Mouse (Mus musculus) lung, embryonic 15.5 days (tissue): ENCODE data around the gene Vmn2r31. TPM values are rescaled to one million over a fixed set of nuclear protein-coding genes. Genes with fewer than 3 reads are reported as not detected.
"Not testable (repeated sequence)": the region's sequence is repeated elsewhere in the genome, so short reads cannot be mapped to it uniquely, and the experiment has no call there.

Experiments used
- ATAC-seq: fragments of 200-750 bp; cut with Nextera tagmentation; 2 replicates; pipeline ENCODE4 v1.8.0; 2017; ENCODE audit warnings: moderate number of reproducible peaks, borderline replicate concordance; ENCODE audit not compliant: low FRiP score, low TSS enrichment; ENCODE audit errors: extremely low read depth
- H3K27ac ChIP-seq: fragments of 300-500 bp; sonication (generic); 2 replicates; pipeline ENCODE4 v1.5.1; 2015; ENCODE audit warnings: moderate library complexity, mild to moderate bottlenecking, inconsistent platforms
- H3K27me3 ChIP-seq: fragments of 300-500 bp; sonication (generic); 2 replicates; pipeline ENCODE4 v1.6.1; 2015; ENCODE audit warnings: inconsistent platforms
- H3K36me3 ChIP-seq: fragments of 300-500 bp; sonication (generic); 2 replicates; pipeline ENCODE4 v1.6.1; 2015; ENCODE audit warnings: inconsistent platforms
- H3K4me1 ChIP-seq: fragments of 300-500 bp; sonication (generic); 2 replicates; pipeline ENCODE4 v1.6.1; 2015; ENCODE audit warnings: inconsistent platforms
- H3K4me2 ChIP-seq: fragments of 300-500 bp; sonication (generic); 2 replicates; pipeline ENCODE4 v1.6.1; 2015; ENCODE audit warnings: inconsistent platforms, mild to moderate bottlenecking, moderate library complexity
- H3K4me3 ChIP-seq: fragments of 300-500 bp; sonication (generic); 2 replicates; pipeline ENCODE4 v1.5.1; 2015; ENCODE audit warnings: mild to moderate bottlenecking, inconsistent platforms
- H3K9ac ChIP-seq: fragments of 300-500 bp; sonication (generic); 2 replicates; pipeline ENCODE4 v1.6.1; 2015; ENCODE audit warnings: inconsistent platforms
- H3K9me3 ChIP-seq: fragments of 300-500 bp; sonication (generic); 2 replicates; pipeline ENCODE4 v1.6.1; 2016; ENCODE audit warnings: inconsistent platforms
- WGBS: fragments of 180-500 bp; shearing (Covaris S2); methylation state at CpG from one replicate; pipeline ENCODE4 v1.1.7; 2015; 5-methylcytosine and 5-hydroxymethylcytosine counted together
- polyA plus RNA-seq: library from polyadenylated mRNA; unstranded; fragments of >200 nt; fragmentation: Nextera tagmentation; extraction: Ambion mirVana; gene quantifications from 2 replicates; pipeline ENCODE4 v1.2.1, GENCODE M21; 2015

Vmn2r31 gene
- polyA plus RNA-seq, result not detected in 2 replicates

DNA sequence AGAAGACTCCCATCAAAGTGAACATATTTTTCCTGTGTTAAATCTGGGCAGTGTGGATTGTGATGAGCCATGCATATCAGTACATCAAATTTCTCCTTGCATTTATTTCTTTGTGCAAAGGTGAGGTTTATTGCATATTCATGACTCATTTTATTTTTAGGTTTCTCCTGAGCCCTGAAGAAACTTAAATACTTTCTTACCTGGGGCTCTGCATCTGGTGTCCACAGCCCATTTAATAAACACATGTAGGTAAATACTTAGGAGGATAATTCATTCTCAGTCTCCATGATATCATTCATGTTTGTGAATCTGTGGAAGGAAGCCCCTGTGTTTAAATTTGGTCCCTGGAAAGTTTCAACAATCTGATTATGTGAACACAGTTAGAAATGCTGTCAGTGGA lies at the start of gene Vmn2r31:
TSS of gene Vmn2r31 (minus strand) at position 101 of the 400 bp plus-strand sequence.
- H3K4me1 ChIP-seq, H3K36me3 ChIP-seq, ATAC-seq, H3K9me3 ChIP-seq, H3K4me3 ChIP-seq, H3K27ac ChIP-seq, H3K4me2 ChIP-seq, H3K9ac ChIP-seq, H3K27me3 ChIP-seq: not testable (repeated sequence)

GRCm38 (mm10) chr7:7374431-7374830 lies 25.1 kb downstream of the Vmn2r31 start, which contains the start of gene Gm45783:
Gm45783 (minus strand) TSS chr7:7374573.
- H3K36me3 ChIP-seq, H3K27ac ChIP-seq, H3K27me3 ChIP-seq, H3K4me2 ChIP-seq, H3K9ac ChIP-seq, ATAC-seq, H3K4me1 ChIP-seq, H3K9me3 ChIP-seq: not testable (repeated sequence)
- 49% methylated on average over 12 of the region's 12 CpGs for WGBS
- 0 out of 2 replicates have a peak within 1 kb of the TSS, but pooled peaks have one; percentile 3 for H3K4me3 ChIP-seq

- not testable (repeated sequence) for H3K4me1 ChIP-seq, H3K27ac ChIP-seq, ATAC-seq, H3K36me3 ChIP-seq, H3K27me3 ChIP-seq, H3K9me3 ChIP-seq, H3K4me3 ChIP-seq, H3K4me2 ChIP-seq, H3K9ac ChIP-seq
- no CpG with 5 or more reads among the region's 1 CpGs for WGBS
These were observed 62.0 kb downstream of the Vmn2r31 start, which contains the start of gene Vmn2r30 for GRCm38 (mm10) chr7:7337509-7337908. Vmn2r30 (minus strand) TSS chr7:7337609.

Other genes with a start within 250 kb of the Vmn2r31 start
- gene Zfp418, start 228.4 kb downstream of the Vmn2r31 start, polyA plus RNA-seq, result 2.4 and 3.1 TPM in 2 replicates
- 7.6 and 8.6 TPM in 2 replicates for gene Zfp772, start 189.7 kb downstream of the Vmn2r31 start, polyA plus RNA-seq
- 0.70 TPM in 1 of 2 replicates, not detected in the other for gene Vmn2r29, start 152.4 kb downstream of the Vmn2r31 start, polyA plus RNA-seq
- gene Gm45844, start 121.4 kb downstream of the Vmn2r31 start, polyA plus RNA-seq, result 2.2 and 3.8 TPM in 2 replicates
- 48.3 and 50.6 TPM in 2 replicates for gene Clcn4, start 98.9 kb downstream of the Vmn2r31 start, polyA plus RNA-seq
- gene Vmn2r30, start 62.1 kb downstream of the Vmn2r31 start, polyA plus RNA-seq, result 0.03 TPM in 1 of 2 replicates, not detected in the other
- not detected in 2 replicates for gene Gm45783, start 25.1 kb downstream of the Vmn2r31 start, polyA plus RNA-seq
- gene Vmn2r32, start 80.3 kb upstream of the Vmn2r31 start, polyA plus RNA-seq, result not detected in 2 replicates
- not detected in 2 replicates for gene Vmn2r33, start 167.1 kb upstream of the Vmn2r31 start, polyA plus RNA-seq